Mouse (Mus musculus): ENCODE results near the gene Tfcp2l1. TPM values are rescaled to one million over a fixed set of nuclear protein-coding genes. Genes with fewer than 3 reads are reported as not detected.

Tfcp2l1 gene
- polyA plus RNA-seq, 1 experiment from 2014 or later: 0.62 TPM

DNA sequence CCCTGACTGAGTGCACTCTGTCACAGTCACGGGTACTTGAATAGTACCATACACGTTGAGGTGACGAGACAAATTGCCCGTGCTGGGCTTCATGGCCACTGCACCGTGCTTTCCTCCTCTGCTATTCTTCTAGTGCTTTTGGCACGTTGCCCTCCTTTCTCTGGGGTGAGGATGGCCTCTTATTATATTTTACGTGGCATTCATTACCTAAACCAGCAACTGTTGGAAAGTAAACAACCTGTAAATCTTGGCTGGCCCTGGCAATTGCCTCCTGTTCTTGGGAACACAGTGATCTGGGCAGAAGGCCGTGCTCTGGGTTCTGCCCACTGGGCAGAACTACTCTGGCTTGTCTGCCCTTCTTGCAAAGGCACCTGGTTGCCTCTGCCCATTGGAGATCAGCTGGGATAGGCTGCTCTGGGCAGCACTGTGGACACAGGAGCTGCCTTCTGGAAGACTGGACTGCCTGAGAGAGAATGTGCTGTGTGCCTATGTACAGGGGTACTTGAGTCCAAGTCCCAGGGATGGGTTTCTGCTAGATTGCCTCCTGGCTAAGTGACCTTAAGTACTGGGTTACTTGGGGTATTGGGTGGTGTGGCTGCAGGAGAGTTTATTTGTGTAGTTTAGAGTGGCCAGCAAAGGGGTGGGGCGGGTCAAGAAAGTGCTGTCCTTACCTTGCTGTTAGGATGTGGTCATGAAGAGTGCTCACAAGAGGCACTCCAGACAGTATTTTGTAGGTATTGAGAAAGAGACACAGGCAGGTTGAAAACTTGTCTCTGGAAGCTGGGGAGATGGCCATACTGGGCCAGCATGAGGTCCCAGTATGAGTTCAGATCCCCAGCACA, 15.6 kb downstream of the Tfcp2l1 start:
- Histone ChIP-seq H3K27ac (replicated peaks; ENCODE audit: low read depth, low read length) (no peak overlapping the region), H3K4me2 (ENCODE audit: low read length) (no peak overlapping the region), H3K27me3 (ENCODE audit: control insufficient read depth, insufficient read depth, low read length) (no peaks in the 10 kb centered on the region), H3K4me3 (replicated peaks; ENCODE audit: low read depth, low read length) (no peak overlapping the region), H3K9me3 (ENCODE audit: control insufficient read depth, low read length) (no peaks in the 10 kb centered on the region), H3K36me3 (ENCODE audit: control insufficient read depth, insufficient read depth, low read length) (no peaks in the 10 kb centered on the region), H3K9ac (replicated peaks; ENCODE audit: low read length) (no peak overlapping the region), H3K4me1 (ENCODE audit: control insufficient read depth, insufficient read depth, low read length) (no peaks in the 10 kb centered on the region)
- ATAC-seq (ENCODE audit: low FRiP score, low TSS enrichment): no peak
- no peak for DNase-seq
- 51% methylated on average over 9 of the region's 9 CpGs for WGBS

DNA sequence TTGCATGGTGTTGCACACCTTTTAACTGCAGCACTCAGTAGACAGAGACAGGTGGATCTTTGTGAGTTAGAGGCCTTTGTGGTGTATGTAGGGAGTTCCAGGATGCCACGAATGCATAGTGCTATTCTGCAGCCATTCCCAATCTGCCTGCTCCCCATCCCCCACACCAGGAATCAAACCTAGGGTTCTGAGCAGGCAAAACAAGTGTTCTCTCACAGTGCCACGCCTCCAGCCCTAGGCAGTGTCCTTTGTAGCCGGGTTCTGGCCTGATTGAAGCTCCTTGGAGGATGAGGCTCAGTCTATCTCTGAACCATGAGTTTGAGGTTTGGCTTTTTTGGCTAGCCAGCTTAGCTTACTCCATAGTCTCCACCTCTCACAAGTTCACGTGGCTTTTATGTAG, 18.0 kb downstream of the Tfcp2l1 start:
- Histone ChIP-seq H3K9me3 (ENCODE audit: control insufficient read depth, low read length) (no peaks in the 10 kb centered on the region), H3K36me3 (ENCODE audit: control insufficient read depth, insufficient read depth, low read length) (no peaks in the 10 kb centered on the region), H3K4me1 (ENCODE audit: control insufficient read depth, insufficient read depth, low read length) (no peaks in the 10 kb centered on the region), H3K9ac (replicated peaks; ENCODE audit: low read length) (no peak overlapping the region), H3K4me2 (ENCODE audit: low read length) (no peak overlapping the region), H3K27ac (replicated peaks; ENCODE audit: low read depth, low read length) (no peak overlapping the region), H3K27me3 (ENCODE audit: control insufficient read depth, insufficient read depth, low read length) (no peaks in the 10 kb centered on the region), H3K4me3 (replicated peaks; ENCODE audit: low read depth, low read length) (no peak overlapping the region)
- DNase-seq: no peak
- ATAC-seq (ENCODE audit: low FRiP score, low TSS enrichment): no peak
- 62% methylated on average over 4 of the region's 4 CpGs for WGBS

DNA sequence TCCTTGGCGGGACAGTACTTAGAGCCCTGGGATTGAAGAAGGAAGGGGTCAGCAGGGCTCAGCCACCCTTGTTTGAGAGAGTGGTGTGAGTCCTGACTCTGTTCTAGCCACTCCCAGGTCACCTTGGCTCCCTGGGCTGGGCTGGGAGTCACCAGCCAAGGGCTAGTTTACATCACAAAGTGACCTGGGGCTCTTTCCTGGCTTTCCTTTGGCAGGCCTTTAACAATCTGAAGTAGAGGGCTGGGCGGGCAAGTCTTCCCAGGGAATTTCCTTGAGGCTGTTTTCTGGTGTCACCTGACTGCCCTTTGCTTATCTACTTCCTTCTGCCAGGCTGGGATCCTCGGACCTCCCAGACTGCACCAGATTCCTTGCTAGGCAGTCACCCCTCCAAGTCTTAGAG, 20.3 kb downstream of the Tfcp2l1 start:
- WGBS: 39% methylated on average over 3 of the region's 3 CpGs

DNA sequence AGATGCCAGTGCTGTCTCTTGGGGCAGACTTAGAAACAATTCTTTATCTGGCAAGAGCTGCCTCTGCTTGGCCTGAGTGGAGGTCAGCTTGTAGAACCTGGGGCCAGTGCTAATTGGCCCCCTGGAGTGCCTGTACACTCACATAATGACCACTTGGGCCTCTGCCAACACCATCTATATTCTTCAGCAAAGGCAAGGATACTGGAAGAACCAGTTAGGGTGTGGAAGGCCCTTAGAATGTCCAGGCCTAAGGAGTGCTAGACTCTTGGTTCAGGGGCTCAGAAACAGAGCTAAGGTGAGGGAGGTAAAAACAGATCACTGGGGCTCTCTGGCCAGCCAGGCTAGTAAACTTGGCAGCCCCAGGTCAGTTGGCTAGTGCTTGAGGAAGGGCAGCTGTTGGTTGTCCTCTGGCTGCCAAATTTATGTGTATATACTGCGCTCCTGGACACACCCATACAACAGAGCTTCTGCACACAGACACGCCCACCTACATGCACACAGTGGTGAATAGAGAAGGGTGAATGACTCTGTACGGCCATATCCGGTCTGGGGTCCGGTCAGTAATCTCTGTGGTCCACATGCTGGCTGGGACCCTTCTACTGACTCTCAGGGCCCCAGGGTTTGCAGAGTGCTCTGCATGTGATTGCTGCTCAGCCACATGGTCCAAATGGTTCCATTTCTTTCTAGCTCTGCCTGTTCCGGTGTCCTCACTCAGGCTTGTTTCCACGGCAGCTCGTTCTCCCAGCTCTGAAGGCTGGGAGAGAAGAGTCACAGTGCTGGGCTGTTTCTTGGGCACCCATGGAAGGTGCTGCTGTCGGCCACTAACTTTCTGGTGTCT, 22.4 kb downstream of the Tfcp2l1 start:
- ATAC-seq (ENCODE audit: low FRiP score, low TSS enrichment) (no peak), DNase-seq (no peak)
- H3K27ac ChIP-seq (replicated peaks; ENCODE audit: low read depth, low read length): no peak overlapping the region
- H3K9ac ChIP-seq (replicated peaks; ENCODE audit: low read length): no peak overlapping the region
- 72% methylated on average over 9 of the region's 9 CpGs for WGBS
- no peaks in the 10 kb centered on the region for H3K4me1 ChIP-seq (ENCODE audit: control insufficient read depth, insufficient read depth, low read length)
- no peaks in the 10 kb centered on the region for H3K9me3 ChIP-seq (ENCODE audit: control insufficient read depth, low read length)
- H3K36me3 ChIP-seq (ENCODE audit: control insufficient read depth, insufficient read depth, low read length): no peaks in the 10 kb centered on the region
- no peak overlapping the region for H3K4me3 ChIP-seq (replicated peaks; ENCODE audit: low read depth, low read length)
- no peaks in the 10 kb centered on the region for H3K27me3 ChIP-seq (ENCODE audit: control insufficient read depth, insufficient read depth, low read length)
- no peak overlapping the region for H3K4me2 ChIP-seq (ENCODE audit: low read length)

More for the DNA sequence above, 20.3 kb downstream of the Tfcp2l1 start:
- Histone ChIP-seq H3K4me3 (replicated peaks; ENCODE audit: low read depth, low read length) (no peak overlapping the region), H3K4me1 (ENCODE audit: control insufficient read depth, insufficient read depth, low read length) (no peaks in the 10 kb centered on the region), H3K27me3 (ENCODE audit: control insufficient read depth, insufficient read depth, low read length) (no peaks in the 10 kb centered on the region), H3K9me3 (ENCODE audit: control insufficient read depth, low read length) (no peaks in the 10 kb centered on the region), H3K36me3 (ENCODE audit: control insufficient read depth, insufficient read depth, low read length) (no peaks in the 10 kb centered on the region), H3K4me2 (ENCODE audit: low read length) (no peak overlapping the region), H3K27ac (replicated peaks; ENCODE audit: low read depth, low read length) (no peak overlapping the region), H3K9ac (replicated peaks; ENCODE audit: low read length) (no peak overlapping the region)
- no peak for ATAC-seq (ENCODE audit: low FRiP score, low TSS enrichment)
- DNase-seq: no peak

DNA sequence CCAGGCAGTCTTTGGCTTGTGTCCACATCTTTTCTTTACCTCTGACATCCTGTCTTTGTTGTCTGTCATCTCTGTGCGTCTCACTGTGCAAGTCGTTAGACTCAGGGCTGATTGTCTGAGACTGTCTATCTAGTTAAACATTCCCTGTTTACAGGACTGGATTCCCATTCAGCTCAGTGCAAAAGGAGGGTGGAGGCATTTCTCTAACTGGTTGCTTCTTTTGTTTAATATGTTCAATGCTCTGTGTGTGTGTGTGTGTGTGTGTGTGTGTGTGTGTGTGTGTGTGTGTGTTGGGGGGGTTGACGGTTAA, 23.0 kb downstream of the Tfcp2l1 start:
- DNase-seq: no peak
- H3K4me1 ChIP-seq (ENCODE audit: control insufficient read depth, insufficient read depth, low read length): no peaks in the 10 kb centered on the region
- no peak overlapping the region for H3K9ac ChIP-seq (replicated peaks; ENCODE audit: low read length)
- no peaks in the 10 kb centered on the region for H3K36me3 ChIP-seq (ENCODE audit: control insufficient read depth, insufficient read depth, low read length)
- WGBS: 61% methylated on average over 3 of the region's 3 CpGs
- H3K4me3 ChIP-seq (replicated peaks; ENCODE audit: low read depth, low read length): no peak overlapping the region
- H3K9me3 ChIP-seq (ENCODE audit: control insufficient read depth, low read length): no peaks in the 10 kb centered on the region
- H3K27me3 ChIP-seq (ENCODE audit: control insufficient read depth, insufficient read depth, low read length): no peaks in the 10 kb centered on the region
- no peak for ATAC-seq (ENCODE audit: low FRiP score, low TSS enrichment)
- H3K4me2 ChIP-seq (ENCODE audit: low read length): no peak overlapping the region
- H3K27ac ChIP-seq (replicated peaks; ENCODE audit: low read depth, low read length): no peak overlapping the region

DNA sequence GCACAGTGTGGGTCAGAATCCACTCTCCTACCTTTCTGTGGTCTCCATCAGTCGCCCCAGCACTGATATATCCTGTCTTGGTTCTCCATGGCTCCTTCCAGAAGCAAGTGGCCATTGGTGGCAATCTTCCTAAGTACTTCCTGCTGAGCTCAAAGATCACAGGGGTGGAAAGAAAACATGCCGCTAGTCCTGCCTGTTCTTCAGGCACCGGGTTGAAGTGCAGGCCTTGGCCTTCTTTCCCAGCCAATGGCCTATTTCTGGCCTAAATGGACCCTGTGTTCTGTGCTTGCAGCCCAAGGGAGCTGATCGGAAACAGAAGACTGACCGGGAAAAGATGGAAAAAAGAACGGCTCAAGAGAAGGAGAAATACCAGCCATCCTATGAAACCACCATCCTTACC, 31.0 kb downstream of the Tfcp2l1 start:
- no peak for ATAC-seq (ENCODE audit: low FRiP score, low TSS enrichment)
- no peaks in the 10 kb centered on the region for H3K9me3 ChIP-seq (ENCODE audit: control insufficient read depth, low read length)
- WGBS: 83% methylated on average over 6 of the region's 6 CpGs

DNA sequence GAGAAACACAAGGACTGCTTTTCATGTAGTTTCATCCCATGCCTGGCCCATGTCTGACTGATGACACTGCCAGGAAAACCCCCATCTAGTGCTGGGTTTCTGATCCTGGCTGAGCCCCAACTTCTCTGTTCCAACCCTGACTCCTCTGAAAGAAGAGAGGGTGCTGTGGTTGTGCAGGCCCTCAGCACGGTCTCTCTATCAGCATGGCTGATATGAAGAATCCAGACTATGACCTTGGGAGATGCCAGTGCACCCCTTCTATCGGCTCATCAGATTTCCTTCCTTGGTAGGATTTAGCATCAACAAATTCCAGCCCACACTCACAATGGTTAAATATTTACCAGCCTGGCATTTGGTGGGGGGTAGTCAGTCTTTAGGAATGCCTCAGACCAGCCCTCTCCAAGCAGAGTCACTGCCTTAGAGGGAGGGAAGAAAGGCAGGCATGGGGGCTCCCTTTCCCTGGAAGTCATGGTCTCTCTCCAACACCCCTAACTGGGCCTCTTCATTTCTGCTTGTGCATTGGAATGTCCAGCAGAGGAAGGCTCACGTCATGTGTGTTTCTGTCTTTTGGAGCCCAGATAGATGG, 33.2 kb downstream of the Tfcp2l1 start:
- WGBS: 82% methylated on average over 3 of the region's 3 CpGs
- Histone ChIP-seq H3K4me1 (ENCODE audit: control insufficient read depth, insufficient read depth, low read length) (no peaks in the 10 kb centered on the region), H3K9ac (replicated peaks; ENCODE audit: low read length) (no peak overlapping the region), H3K36me3 (ENCODE audit: control insufficient read depth, insufficient read depth, low read length) (no peaks in the 10 kb centered on the region), H3K9me3 (ENCODE audit: control insufficient read depth, low read length) (no peaks in the 10 kb centered on the region), H3K27me3 (ENCODE audit: control insufficient read depth, insufficient read depth, low read length) (no peaks in the 10 kb centered on the region), H3K4me3 (replicated peaks; ENCODE audit: low read depth, low read length) (no peak overlapping the region), H3K4me2 (ENCODE audit: low read length) (no peak overlapping the region), H3K27ac (replicated peaks; ENCODE audit: low read depth, low read length) (no peak overlapping the region)
- ATAC-seq (ENCODE audit: low FRiP score, low TSS enrichment) (no peak), DNase-seq (no peak)

More for the DNA sequence above, 31.0 kb downstream of the Tfcp2l1 start:
- H3K4me2 ChIP-seq (ENCODE audit: low read length): no peak overlapping the region
- H3K4me3 ChIP-seq (replicated peaks; ENCODE audit: low read depth, low read length): no peak overlapping the region
- no peak for DNase-seq
- no peak overlapping the region for H3K27ac ChIP-seq (replicated peaks; ENCODE audit: low read depth, low read length)
- H3K27me3 ChIP-seq (ENCODE audit: control insufficient read depth, insufficient read depth, low read length): no peaks in the 10 kb centered on the region
- H3K4me1 ChIP-seq (ENCODE audit: control insufficient read depth, insufficient read depth, low read length): no peaks in the 10 kb centered on the region
- H3K9ac ChIP-seq (replicated peaks; ENCODE audit: low read length): no peak overlapping the region
- H3K36me3 ChIP-seq (ENCODE audit: control insufficient read depth, insufficient read depth, low read length): no peaks in the 10 kb centered on the region

DNA sequence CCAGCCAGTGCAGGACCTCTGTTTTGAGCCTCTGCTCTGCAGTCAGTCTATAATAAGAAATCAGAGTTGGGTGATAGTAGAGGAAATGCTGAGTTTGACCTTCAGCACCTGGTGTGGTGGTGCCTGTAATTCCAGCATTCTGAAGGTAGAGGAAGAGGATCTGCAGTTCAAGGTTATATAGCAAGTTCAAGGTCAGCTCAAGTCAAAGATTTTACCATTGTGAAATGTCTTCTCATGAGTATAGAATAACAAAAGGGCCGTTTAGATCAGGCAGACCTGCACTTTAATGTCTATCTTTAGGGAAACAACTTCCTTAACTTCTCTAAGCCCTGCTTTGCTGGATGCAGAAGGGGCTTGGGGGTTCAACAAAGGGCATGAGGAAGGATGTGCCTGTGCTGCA, 35.3 kb downstream of the Tfcp2l1 start:
- Histone ChIP-seq H3K36me3 (ENCODE audit: control insufficient read depth, insufficient read depth, low read length) (no peaks in the 10 kb centered on the region), H3K9me3 (ENCODE audit: control insufficient read depth, low read length) (no peaks in the 10 kb centered on the region), H3K27me3 (ENCODE audit: control insufficient read depth, insufficient read depth, low read length) (no peaks in the 10 kb centered on the region), H3K27ac (replicated peaks; ENCODE audit: low read depth, low read length) (no peak overlapping the region), H3K4me3 (replicated peaks; ENCODE audit: low read depth, low read length) (no peak overlapping the region), H3K9ac (replicated peaks; ENCODE audit: low read length) (no peak overlapping the region), H3K4me2 (ENCODE audit: low read length) (no peak overlapping the region), H3K4me1 (ENCODE audit: control insufficient read depth, insufficient read depth, low read length) (no peaks in the 10 kb centered on the region)
- no peak for ATAC-seq (ENCODE audit: low FRiP score, low TSS enrichment)
- DNase-seq: no peak
- 73% methylated on average over 1 of the region's 1 CpGs for WGBS
